Mouse (Mus musculus): Measurements from ENCODE around the gene Nck2.

The Nck2 gene

DNA sequence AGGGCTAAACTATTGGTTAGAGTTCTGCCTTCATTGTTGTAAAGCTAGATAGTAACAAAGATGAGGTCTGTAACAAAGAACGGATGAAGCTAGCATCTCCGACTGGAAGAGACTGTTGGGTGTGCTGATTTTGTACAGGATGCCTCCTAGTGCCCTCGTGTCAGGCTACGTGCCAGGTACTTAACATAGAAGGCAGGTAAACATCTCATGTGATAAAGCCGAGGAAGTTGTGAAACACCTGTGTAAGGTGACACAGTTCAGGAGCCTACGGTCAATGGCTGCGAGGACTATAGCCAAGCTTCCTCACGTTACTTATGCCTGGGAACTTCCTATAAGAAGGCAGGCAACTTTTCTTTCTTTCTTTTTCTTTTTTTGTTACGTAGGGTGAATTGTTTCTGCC lies at the start of gene Nck2:
Gene Nck2 (plus strand): TSS at position 49 of the 400 bp plus-strand sequence.
- no peak for DNase-seq (ENCODE audit: low read depth, low spot score)

DNA sequence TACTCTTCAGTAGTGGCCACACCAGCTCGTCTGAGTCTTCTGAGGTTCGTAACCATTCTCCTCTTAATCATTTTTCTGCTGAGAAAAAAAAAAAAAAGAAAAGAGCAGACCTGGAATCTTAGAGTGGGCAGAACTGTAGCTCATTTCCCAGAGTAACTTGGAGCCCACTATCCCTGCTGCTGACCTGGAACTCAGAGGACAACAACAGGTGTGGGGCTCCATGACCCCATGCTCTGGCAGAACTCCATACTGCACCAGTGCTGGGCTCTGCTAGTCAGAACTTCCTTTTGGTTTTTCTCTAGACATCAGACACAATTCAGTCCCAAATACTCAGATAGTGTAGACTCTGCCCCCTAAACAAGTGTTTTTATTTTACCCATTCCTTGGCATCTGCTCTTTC lies 49.3 kb upstream of the Nck2 start:
- no peak for DNase-seq (ENCODE audit: low read depth, low spot score)

DNA sequence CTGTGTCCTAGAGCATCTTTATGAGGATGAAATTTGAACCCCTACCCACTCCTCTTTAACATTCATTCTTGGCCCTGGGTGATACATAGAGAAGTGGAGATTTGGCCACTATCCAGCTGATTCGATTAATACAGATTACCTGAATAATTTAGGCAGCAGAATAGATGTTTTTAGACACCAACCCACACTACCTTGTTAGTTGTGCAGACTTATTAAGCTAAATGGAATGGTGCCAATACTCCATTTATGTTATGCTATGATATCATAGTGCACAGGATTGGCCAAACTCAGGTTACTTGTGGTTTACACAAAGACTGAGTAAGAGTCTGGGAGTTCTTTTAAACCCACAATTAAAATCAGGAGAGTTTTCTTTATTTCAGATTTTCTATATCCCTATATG lies 48.6 kb upstream of the Nck2 start:
- no peak for DNase-seq (ENCODE audit: low read depth, low spot score)

DNA sequence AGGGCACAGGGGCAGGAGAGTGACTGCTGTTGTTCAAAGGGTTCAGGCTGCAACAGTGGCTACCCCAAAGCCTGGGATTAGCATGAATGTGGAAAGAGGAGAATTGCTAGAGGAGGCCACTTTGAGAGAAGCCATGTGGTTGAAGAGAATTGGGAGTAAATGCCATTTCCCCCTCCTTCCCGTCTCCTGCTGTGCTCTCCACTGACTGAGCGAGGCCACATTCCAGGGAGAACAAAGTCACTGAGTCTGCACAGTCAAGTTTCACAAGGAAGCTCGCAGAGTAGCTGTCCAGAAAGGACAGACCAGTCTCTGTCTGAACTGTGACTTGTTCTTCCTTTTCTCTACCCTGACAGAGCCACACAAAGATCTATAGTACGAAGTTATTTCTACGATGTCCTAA lies 47.9 kb upstream of the Nck2 start:
- no peak for DNase-seq (ENCODE audit: low read depth, low spot score)

DNA sequence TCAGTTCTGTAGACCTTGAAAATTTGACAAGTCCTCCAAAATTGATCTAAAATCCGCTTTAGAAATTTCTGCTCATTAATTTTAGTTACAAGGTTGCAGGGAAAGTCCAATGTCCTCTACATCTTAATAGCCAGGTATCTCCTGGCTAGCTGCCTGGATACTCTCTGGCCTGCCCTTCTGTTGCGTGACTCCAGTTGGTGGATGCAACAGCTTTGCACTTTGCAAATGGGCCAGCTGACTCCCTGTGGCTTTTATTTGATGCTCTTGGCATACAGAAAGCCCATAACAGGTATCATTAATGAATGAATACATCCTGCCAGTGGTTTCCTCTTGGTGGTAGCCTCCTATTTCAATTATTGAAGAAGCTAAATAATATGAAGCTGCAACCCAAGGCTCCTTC lies 47.3 kb upstream of the Nck2 start:
- no peak for DNase-seq (ENCODE audit: low read depth, low spot score)

DNA sequence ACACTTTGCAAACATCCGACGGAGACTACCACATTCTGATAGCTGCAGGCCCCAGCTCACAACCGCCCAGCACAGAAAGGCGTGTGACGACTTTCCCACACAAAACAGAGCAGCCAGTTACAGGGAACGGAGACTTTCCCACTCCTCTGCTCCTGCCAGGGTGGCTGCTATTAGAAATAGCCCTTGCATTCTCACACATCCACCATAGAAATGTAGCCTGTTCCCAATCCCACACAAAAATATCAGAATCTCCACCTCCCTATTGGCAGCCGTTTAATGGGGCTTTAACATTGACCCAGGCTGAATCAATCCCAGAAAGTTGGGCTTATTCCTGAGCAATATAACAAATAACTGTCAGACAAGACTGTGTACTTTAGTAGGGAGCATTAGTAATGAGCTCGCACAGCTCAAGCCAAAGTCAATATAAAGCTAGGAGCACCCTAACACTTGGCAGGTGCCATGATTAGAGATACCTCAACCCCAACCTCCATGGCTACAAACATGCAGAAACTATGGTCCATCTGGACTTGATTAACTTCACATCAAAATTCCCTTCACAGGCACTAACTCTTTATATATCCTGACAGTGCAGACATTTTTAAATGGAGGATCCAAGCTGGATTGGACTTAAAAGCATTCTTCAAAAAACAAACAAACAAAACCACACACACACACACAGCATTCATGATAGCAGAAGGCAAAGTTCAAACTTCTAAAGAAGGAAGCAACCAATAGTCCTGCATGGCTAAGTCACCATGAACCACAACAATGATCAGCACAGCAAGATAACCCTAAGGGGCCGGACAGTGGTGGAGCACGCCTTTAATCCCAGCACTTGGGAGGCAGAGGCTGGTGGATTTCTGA lies 45.4 kb upstream of the Nck2 start:
- no peak for DNase-seq (ENCODE audit: low read depth, low spot score)

DNA sequence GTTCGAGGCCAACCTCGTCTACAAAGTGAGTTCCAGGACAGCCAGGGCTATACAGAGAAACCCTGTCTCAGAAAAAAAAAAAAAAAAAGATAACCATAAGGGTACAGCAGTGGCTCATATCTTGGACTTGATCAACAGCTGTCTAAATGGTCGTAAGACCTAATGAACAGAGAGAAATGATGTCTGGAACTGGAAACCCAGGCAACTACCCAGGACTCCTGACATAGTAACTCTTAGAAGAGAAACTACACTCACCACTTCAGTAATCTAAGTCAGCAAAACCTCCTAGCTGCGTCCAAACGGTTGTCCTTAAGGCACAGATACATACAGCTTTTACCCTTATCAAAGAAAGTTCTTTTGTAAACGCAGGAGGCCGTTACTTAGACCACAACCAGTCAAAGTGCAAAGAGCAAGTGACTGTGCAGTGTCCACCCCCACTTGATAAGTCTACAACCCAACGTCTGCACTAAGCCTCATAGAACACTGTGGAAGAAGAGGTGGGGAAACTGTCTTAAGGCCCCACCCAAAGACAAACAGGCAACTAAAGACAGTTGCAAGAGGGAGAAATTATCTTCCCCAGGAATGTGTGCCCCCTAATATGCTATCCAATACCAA lies 44.7 kb upstream of the Nck2 start:
- no peak for DNase-seq (ENCODE audit: low read depth, low spot score)

DNA sequence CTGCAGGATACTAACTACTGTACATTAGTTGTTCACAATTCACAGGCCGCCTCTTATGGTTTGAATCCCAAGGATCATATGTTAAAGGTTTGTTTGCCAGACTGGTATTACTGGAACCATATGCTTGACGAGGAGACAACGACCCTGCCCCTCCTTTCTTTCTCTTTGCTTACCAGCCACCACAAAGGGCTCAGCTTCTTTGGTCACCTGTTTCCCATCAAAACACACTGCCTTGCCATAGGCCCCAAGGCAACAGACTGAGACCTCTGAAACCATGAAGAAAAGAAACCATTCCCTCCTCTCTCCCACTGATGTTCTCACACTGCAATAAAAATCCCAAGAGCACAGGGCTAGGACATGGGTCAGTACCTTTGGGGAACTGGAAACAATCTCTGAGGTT lies 43.7 kb upstream of the Nck2 start:
- no peak for DNase-seq (ENCODE audit: low read depth, low spot score)

DNA sequence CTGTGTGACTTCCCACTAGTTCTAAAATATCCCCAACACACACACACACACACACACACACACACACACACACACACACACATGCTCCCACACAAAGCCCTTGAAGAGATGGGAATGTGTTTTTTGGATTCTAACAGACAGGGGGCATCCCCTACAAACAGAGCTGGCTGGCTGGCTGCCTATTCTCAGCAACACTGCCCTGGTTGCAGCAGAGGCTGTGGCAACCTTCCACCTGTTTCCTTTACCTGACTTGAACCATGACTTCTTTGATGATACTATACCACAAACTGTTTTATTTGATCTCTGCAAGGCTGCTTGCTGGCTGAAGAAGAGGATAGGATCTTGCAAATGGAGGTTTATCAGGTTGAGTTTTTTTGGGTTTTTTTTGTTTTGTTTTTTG lies 41.0 kb upstream of the Nck2 start:
- DNase-seq (ENCODE audit: low read depth, low spot score): no peak

DNA sequence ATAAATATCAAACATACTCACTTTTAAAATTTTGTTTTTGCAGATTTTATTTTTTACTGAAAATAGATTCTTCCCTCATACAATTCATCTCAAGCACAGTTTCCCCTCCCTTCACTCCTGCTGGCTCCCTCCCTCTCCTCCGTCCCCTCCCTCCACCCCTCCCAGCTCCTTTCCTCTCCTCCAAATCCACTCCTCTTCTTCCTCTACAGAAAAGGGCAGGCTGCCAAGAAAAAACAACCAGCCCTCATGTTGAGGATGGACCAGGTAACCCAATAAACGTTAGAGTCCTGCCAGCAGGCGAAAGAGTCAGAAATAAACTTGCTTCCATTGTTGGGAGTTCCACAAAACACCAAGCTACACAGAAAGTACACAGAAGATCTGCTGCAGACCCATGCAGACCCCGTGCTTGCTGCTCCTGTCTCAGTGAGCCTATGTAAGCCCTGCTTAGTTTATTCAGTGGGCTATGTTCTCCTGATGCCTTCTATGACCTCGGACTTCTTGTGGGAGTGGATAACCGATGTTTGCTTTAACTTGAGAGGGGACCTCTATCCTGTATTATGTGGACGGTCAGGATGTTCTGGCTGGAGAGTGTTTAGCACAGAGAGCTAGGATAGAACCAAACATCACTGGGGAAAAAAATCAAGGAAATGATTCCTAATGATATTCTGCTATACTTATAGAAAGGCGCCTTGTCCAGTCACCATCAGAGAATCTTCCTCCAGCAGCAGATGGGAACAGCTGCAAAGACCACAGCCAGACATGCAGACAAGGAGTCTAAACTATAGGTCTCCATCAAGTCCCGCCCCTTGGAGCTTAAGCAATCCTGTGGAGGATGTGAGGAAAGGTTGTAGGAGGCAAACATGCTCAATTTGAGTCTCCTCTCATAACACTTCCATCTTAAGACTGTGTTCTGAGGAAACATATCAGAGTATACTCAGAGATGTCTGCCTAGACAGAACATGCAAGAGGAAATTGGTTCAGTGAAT lies 39.4 kb upstream of the Nck2 start:
- no peak for DNase-seq (ENCODE audit: low read depth, low spot score)

DNA sequence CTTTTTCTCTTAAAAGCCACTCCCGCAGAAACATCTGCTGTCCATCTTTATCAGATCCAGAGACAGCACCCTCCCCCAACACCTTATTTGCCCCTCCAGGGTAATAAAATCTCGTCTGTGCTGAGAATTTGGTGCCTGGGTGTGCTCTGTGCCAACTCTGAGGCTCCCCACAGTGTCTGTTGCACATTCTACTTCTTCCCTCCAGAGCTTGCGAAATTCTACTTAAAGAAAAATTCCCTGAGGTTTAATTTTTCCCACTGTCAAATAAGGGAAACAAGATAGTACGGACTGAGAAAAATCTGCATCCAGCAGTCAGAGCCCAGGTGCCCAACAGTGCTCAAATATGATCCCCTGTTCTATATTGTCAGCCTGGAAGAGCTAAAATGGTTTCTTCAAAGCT lies 35.4 kb upstream of the Nck2 start:
- no peak for DNase-seq (ENCODE audit: low read depth, low spot score)

DNA sequence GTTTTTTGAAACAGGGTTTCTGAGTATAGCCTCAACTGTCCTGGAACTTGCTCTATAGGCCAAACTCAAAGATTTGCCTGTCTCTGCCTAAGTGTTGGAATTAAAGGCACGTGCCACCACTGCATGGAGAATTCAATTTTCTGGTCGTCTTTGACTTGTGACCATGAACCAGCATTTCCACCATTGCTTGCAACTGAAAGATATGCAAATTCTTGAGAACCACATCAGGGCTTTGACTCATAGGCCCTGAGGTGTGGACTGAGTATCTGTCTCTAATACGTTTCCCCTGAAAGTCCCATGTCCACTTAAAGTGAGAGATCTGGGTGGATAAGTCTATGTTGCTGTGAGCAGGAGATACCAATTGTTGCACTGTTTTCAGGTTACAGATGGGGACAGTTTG lies 31.6 kb upstream of the Nck2 start:
- DNase-seq (ENCODE audit: low read depth, low spot score): no peak

DNA sequence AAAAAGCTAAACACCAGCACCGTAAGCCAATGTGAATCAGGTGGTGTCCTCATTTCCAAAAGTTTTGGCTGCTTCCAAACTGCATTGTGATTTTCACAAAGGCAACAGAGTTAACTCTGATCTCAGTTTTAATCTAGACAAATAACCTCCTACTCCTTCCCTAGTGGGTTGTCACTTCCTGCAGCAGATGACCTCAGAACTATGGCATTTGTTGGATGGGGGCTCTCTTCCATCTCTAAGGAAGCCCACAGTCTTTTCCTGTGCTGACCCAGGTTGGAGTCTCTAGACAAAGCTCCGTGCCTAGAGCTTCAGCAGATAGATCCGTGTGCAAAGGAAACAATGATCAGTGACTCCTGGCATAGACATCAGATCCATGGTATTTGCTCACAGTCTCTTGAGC lies 31.1 kb upstream of the Nck2 start:
- no peak for DNase-seq (ENCODE audit: low read depth, low spot score)

DNA sequence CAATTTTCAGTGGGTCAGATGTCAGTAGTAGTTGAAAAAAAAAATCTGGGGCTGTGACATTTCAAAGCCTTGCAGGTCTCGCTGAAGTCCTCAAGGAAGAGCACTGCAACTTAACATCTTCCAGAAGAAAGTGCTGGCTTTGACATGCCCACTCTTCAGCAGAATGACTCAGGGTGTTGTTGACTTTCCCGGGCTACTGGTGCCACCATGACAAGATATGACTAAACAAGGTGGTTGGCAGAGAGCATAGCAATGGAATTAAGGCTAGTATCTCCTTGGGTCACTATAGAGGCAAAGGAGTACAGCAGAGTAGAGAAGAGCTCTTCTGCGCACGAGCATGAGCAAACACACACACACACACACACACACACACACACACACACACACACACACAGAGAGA lies 30.6 kb upstream of the Nck2 start:
- DNase-seq (ENCODE audit: low read depth, low spot score): no peak

DNA sequence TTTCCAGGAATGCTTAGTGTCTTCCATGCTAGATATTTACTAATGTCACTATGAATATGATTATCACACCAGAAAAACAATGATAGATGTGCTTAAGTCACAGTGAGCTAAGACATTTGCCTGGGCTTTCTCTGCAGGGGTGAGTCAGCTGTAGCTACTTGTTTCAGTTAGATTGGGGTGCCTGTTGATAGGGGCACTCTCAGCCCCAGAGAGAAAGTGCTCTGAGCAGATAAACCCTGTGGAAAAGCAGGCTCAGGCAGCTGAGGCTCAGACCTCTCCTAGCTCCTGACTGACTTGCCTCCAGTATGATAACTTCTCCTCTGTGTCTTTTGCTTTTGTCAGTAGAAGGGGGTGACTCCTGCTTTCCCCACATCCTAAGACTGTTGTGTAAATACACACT lies 30.2 kb upstream of the Nck2 start:
- no peak for DNase-seq (ENCODE audit: low read depth, low spot score)

DNA sequence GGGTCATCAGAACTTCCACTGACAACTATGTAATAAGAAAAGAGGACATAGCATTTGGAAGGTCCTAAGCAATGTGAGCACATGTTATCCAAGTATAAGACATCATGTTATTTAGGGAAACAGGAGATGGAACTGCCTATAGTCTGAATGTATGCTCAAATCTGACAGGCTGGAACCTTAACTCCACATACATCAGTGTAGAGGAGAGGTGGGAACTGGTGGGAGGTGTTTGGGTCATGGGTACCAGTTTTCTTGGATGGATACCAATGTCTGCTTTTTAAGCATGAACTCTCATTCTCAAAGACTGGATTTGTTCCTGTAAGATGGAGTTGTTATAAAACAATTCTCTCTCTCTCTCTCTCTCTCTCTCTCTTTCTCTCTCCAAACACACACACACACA lies 29.4 kb upstream of the Nck2 start:
- DNase-seq (ENCODE audit: low read depth, low spot score): no peak

DNA sequence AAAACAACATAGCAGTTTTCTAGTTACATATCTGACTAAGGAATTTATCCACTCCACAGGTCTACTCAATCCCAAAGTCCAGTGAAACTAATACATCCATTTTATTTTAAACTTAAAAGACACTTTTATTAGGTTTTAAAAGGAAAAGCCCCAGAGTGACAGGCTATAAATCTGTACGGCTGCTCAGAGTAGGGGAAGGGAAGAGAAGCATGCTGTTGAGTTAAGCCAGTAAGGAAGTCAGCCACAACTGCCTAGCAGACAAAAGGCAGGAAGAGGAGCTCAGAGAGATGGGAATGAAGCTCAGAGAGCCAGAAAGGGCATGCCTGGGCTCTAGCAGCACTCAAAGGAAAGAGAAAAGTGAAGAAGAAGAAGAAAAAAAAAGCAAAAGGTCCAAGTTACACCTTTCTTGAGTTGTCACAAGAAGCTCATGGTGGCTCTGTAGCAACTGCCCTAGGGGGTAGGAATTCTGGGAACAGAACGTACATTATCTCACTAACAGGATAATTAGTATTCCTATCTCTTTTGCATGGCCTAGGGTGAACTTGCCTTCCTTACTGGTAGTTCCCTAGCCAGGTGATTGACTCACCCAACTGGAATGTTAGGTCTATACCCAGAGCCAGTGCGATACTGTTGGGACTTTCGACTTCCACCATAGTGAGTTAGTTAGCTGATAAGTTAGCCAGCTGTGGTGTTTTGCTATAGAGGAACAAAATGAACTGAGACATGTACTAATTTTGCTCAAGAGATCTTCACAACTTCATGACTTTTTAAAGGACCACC lies 21.2 kb upstream of the Nck2 start:
- DNase-seq (ENCODE audit: low read depth, low spot score): no peak

DNA sequence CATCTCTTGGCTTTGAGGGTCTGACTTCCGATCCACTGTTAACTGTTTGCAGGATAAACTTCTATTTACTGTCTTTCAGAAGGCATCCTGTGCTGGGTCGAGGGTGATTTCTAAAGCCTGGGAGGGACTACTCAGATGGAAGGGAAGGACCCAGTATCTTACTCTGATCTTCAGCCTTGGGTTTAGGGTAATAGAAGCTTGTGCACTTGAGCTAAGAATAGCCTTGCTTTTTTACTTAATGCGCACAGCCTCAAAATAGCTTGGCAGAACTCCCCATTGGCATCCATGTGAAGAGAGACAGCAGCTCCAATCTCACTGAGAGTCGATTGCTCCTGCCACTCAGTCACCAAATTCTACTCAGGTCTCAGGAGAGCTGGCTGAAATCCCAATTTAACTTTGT lies 17.9 kb upstream of the Nck2 start:
- no peak for DNase-seq (ENCODE audit: low read depth, low spot score)

DNA sequence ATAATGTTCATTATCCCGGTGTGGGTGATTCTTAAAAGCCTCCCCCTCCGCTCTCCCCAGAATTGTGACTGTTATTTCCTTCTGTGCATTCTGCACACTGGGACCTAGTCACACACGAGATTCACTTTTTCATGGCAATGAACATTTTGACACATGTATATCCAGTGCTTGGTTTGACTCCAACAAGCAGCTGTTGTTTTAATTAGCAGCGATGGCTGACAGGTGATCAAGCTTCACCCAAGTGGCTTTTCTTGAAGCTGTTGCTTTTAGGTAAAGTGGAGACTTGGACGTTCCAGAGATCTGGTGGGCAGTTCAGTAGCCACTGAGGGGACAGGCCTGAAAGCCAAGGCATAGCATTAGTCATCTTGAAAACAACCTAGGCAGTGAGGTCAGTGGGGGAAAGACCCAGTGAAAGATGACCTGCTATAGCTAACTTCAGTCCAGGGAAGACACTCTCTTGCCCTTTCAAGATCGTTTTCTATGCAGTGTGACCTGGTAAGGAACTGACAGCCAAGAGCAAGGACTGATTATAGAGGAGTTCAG lies 17.3 kb upstream of the Nck2 start:
- DNase-seq (ENCODE audit: low read depth, low spot score): no peak

DNA sequence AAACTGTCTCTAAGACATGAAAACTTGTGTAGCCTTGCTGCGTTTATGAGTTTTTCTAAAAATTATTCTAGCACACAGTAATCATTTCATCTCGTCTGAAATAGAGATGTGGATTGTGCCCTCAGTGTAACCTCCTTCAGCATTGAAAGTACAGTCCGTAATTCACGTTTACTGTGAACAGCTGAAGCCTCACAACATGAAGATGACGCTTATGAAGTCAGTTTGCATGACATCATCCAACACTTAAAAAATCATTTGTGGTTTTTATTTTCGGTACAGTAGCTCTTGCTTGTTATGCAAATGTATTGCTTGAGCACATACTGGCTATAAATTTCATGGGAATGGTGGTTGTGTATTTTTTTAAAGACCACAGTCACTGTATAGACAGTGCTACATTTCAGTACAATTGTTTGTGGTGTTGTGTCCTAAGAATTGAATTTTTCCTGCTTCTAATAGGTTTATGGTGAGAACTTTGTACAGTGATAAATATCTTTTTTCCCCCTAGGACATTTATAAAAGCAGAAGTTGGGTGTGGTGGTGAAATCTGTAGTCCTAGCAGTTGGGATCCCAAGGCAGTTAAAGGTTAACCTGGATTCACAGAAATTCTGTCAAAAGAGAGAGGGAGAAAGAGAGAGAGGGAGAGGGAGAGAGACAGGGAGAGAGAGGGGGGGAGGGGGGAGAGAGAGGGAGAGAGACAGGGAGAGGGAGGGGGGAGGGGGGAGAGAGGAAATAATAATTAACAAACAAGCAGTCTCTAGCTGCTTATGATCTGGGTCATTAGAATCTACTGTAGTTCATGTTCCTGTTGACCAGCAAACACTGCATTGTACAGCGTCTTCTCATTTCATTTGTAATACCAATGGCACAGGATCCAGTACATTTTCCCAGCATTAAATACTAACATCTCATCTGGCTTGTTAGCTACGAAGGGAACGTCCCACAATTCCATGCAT lies 14.2 kb upstream of the Nck2 start:
- DNase-seq (ENCODE audit: low read depth, low spot score): no peak
